Mouse (Mus musculus): ENCODE measurements at regions not wholly inside any gene's neighbourhood (a gene's known extent, or its start where the extent isn't known, plus 50 kb on each side); places are given as distances from the start of the nearest gene placed in this dataset.

DNA sequence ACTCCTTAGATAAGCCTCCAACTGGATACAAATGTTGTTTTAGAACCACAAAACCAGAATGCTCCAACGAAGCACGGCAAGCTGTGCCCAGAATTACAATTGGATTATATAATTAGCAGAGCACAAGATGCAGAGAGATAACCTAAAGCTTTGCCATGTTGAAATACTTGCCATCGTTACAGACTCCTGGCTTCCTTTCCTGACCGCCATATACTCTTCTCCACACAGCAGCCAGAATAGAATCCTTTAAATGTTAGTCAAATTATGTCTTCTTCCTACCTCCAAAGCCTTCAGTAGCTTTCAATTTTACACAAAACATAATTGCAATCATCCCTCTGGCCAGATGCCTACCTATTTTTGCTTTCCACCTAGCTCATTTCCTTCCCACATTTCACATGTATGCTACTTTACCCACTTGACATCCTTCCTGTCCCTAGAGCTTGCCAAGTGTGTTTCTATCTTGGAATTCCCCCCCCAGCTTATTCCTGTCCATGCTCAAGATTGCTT, 52.8 kb upstream of the G2e3 start:
- DNase-seq (ENCODE audit: low spot score) (no peak), ATAC-seq (no peak)
- Histone ChIP-seq H3K27ac (ENCODE audit: low read depth, low read length) (no peak overlapping the region), H3K9ac (ENCODE audit: low read length) (no peak overlapping the region), H3K4me1 (ENCODE audit: control insufficient read depth, insufficient read depth, low read length) (no peaks in the 10 kb centered on the region), H3K4me3 (ENCODE audit: low read depth, low read length) (no peak overlapping the region), H3K9me3 (replicated peaks; ENCODE audit: control insufficient read depth, low read length) (no peaks in the 10 kb centered on the region), H3K36me3 (ENCODE audit: control insufficient read depth, insufficient read depth, low read length) (no peaks in the 10 kb centered on the region), H3K27me3 (replicated peaks; ENCODE audit: control insufficient read depth, insufficient read depth, low read length) (no peaks in the 10 kb centered on the region), H3K4me2 (ENCODE audit: low read length) (no peak overlapping the region)
- 70% methylated on average over 4 of the region's 4 CpGs for WGBS

DNA sequence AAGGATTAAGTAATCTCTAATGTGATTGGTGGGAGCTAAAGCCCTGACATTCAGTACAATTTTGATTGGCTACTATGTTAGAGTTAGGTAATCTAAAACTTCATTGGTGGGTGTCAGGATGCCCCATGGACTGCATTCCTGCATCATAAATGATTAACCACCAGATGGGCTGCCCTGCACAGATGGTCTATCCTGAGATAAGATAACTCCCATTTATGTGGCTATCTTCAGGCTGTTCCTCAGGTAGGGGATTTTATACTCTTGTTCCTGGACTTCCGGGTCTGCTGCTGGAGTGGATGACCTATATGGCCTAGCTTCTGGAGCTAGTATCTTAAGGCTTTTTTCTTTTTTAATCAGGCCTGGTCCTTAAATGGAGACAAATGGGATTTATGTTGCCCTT, 69.5 kb upstream of the G2e3 start:
- Histone ChIP-seq H3K9ac (ENCODE audit: low read length) (no peak overlapping the region), H3K4me2 (ENCODE audit: low read length) (no peak overlapping the region), H3K36me3 (ENCODE audit: control insufficient read depth, insufficient read depth, low read length) (no peaks in the 10 kb centered on the region), H3K4me3 (ENCODE audit: low read depth, low read length) (no peak overlapping the region), H3K27ac (ENCODE audit: low read depth, low read length) (no peak overlapping the region), H3K27me3 (replicated peaks; ENCODE audit: control insufficient read depth, insufficient read depth, low read length) (no peaks in the 10 kb centered on the region), H3K4me1 (ENCODE audit: control insufficient read depth, insufficient read depth, low read length) (peaks cover 5% of the 10 kb centered on the region; the same call in 1 of the 2 replicates), H3K9me3 (replicated peaks; ENCODE audit: control insufficient read depth, low read length) (no peaks in the 10 kb centered on the region)
- ATAC-seq: no peak
- no peak for DNase-seq (ENCODE audit: low spot score)
- 86% methylated on average over 1 of the region's 1 CpGs for WGBS

DNA sequence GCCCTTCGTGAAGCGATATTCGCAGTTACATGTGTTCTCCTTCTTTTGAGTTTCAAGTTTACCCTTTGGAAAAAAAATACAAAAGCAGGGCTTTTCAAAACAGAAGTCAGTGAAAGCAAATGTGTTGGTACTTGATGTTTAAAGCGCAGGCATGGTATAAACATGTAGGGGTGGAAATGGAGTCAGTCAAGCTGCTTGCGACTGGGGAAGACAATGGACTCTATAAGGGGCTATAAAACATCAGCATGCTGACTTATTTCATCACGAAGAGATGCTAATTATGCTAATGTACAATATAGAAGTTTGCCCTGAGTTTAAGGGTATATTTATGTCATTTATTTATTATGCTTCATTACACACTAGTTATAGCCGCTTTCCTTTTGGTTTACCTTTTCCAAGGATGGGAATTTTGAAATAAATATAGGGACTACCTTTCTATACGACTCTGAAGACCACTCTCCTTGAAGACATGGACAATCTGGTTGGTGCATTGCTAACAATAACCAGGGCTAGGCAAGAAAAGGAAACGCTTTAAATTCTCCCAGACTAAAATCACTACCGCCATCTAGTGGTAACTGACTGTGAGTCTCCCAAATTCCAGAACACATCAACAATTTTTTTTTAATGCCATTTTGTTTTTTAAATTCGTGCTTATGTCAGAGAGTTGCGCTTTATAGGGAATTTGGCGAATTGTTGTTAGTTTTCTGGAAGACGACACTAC, 71.9 kb upstream of the G2e3 start:
- WGBS: 48% methylated on average over 14 of the region's 14 CpGs
- DNase-seq (ENCODE audit: low spot score) (peak; percentile 91), ATAC-seq (peak; percentile 71)
- Histone ChIP-seq H3K4me3 (ENCODE audit: low read depth, low read length) (no peak overlapping the region), H3K27me3 (replicated peaks; ENCODE audit: control insufficient read depth, insufficient read depth, low read length) (no peaks in the 10 kb centered on the region), H3K4me2 (ENCODE audit: low read length) (no peak overlapping the region), H3K36me3 (ENCODE audit: control insufficient read depth, insufficient read depth, low read length) (no peaks in the 10 kb centered on the region), H3K9ac (ENCODE audit: low read length) (no peak overlapping the region), H3K4me1 (ENCODE audit: control insufficient read depth, insufficient read depth, low read length) (peaks cover 5% of the 10 kb centered on the region; the same call in 1 of the 2 replicates), H3K9me3 (replicated peaks; ENCODE audit: control insufficient read depth, low read length) (no peaks in the 10 kb centered on the region), H3K27ac (ENCODE audit: low read depth, low read length) (0 out of 2 replicates have a peak overlapping the region, but pooled peaks have one; percentile 5)

DNA sequence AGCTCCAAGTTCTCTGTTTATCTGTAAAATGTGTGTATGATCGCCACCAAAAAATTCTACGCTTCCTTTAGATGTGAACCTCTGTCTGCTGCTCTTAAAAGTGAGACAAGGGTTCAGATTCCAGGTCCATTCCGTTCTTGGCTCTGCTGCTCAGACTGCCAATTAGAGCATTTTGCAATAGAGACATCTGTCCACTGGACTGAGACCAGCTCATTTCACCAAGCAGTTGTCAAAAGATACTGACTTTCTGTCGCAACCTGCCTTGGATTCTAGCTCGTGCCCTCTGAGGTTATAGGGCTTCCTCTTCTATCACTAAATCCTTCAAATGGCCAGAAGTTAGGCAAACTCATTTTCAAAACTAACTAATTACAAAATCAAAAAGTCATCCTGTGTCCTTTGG, 74.4 kb upstream of the G2e3 start:
- Histone ChIP-seq H3K4me3 (ENCODE audit: low read depth, low read length) (no peak overlapping the region), H3K9me3 (replicated peaks; ENCODE audit: control insufficient read depth, low read length) (no peaks in the 10 kb centered on the region), H3K4me2 (ENCODE audit: low read length) (no peak overlapping the region), H3K36me3 (ENCODE audit: control insufficient read depth, insufficient read depth, low read length) (no peaks in the 10 kb centered on the region), H3K9ac (ENCODE audit: low read length) (no peak overlapping the region), H3K27ac (ENCODE audit: low read depth, low read length) (no peak overlapping the region), H3K4me1 (ENCODE audit: control insufficient read depth, insufficient read depth, low read length) (peaks cover 5% of the 10 kb centered on the region; the same call in 1 of the 2 replicates), H3K27me3 (replicated peaks; ENCODE audit: control insufficient read depth, insufficient read depth, low read length) (no peaks in the 10 kb centered on the region)
- ATAC-seq (no peak), DNase-seq (ENCODE audit: low spot score) (peak; percentile 59)
- 68% methylated on average over 5 of the region's 5 CpGs for WGBS

DNA sequence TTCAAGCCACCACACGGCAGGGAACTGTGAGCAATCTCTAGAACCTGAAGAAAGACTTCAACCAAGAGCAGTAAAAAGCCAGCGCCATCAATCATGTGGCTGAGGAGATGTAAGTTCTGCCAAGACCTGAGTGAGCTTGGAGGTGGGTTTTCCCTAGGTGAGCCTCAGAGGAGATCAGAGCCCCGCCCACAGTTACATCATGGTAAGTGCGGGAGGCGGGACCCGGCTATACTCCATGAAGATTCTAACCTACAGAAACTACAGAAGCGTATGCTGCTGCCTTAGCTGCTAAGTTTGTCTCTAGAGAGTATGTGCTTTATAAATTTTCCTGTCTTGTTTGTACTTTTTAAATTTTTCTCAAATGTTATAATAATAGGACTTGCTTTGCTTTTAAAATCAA, 105.0 kb upstream of the G2e3 start:
- H3K4me2 ChIP-seq (ENCODE audit: low read length): no peak overlapping the region
- no peaks in the 10 kb centered on the region for H3K36me3 ChIP-seq (ENCODE audit: control insufficient read depth, insufficient read depth, low read length)
- H3K9me3 ChIP-seq (replicated peaks; ENCODE audit: control insufficient read depth, low read length): no peaks in the 10 kb centered on the region
- no peak overlapping the region for H3K9ac ChIP-seq (ENCODE audit: low read length)
- WGBS: 89% methylated on average over 7 of the region's 7 CpGs
- ATAC-seq (no peak), DNase-seq (ENCODE audit: low spot score) (no peak)
- no peaks in the 10 kb centered on the region for H3K4me1 ChIP-seq (ENCODE audit: control insufficient read depth, insufficient read depth, low read length)
- no peaks in the 10 kb centered on the region for H3K27me3 ChIP-seq (replicated peaks; ENCODE audit: control insufficient read depth, insufficient read depth, low read length)
- H3K27ac ChIP-seq (ENCODE audit: low read depth, low read length): no peak overlapping the region
- H3K4me3 ChIP-seq (ENCODE audit: low read depth, low read length): no peak overlapping the region

DNA sequence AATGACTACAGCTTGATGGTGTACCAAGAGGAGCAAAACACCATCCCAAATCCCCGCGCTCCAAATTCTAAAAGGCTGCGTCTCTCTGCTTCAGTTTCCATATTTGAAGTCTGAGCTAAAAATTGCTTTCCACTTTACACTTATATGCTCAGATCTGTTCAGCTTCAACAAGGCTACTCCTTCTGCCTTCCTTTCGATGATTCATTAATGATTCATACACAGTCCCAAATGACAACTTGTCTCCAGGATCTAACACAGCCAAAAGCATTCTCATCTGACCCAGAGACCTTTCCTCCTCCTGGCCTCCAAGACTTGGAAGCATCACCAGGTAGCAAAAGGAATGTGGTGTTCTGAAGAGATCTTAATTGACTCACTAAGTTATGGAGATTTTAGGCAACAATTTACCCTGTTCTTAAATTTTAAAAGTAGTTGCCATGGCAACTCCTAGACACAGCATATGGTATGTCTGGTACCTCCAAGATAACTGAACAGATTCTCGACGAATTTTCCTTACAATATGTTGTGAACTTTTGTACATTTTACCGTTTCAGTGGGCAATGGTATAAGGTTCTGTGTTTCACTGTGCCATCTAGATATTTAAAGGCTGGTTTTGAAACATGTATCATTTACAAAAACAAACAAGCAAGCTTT, 106.6 kb upstream of the G2e3 start:
- Histone ChIP-seq H3K27ac (ENCODE audit: low read depth, low read length) (peak overlapping the region; percentile 17; the same call in 1 of the 2 replicates), H3K4me3 (ENCODE audit: low read depth, low read length) (no peak overlapping the region), H3K27me3 (replicated peaks; ENCODE audit: control insufficient read depth, insufficient read depth, low read length) (no peaks in the 10 kb centered on the region), H3K9ac (ENCODE audit: low read length) (no peak overlapping the region), H3K36me3 (ENCODE audit: control insufficient read depth, insufficient read depth, low read length) (no peaks in the 10 kb centered on the region), H3K4me2 (ENCODE audit: low read length) (no peak overlapping the region), H3K4me1 (ENCODE audit: control insufficient read depth, insufficient read depth, low read length) (no peaks in the 10 kb centered on the region), H3K9me3 (replicated peaks; ENCODE audit: control insufficient read depth, low read length) (no peaks in the 10 kb centered on the region)
- 73% methylated on average over 7 of the region's 7 CpGs for WGBS
- DNase-seq (ENCODE audit: low spot score) (peak; percentile 79), ATAC-seq (peak; percentile 93)

DNA sequence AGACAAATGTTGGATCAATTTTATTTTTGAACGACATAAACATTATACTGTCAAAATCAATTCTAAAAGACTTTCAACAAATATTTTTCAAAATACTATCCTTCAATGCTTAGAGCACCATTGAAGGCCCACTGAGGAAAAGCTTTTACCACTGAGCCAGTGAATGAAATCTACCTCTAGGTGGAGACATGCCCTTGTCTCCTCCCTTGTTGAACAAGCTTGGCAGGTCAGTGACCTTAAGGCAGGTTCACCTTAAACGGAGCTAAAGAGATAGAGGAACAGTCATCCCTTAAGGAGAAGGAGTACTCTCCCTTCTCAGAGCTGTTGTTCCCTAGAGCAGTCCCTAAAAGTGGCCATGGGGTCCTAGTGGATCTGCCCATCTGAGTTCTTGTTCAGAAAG, 136.2 kb upstream of the G2e3 start:
- ATAC-seq (no peak), DNase-seq (ENCODE audit: low spot score) (no peak)
- H3K9ac ChIP-seq (ENCODE audit: low read length): no peak overlapping the region
- H3K4me2 ChIP-seq (ENCODE audit: low read length): no peak overlapping the region
- H3K4me3 ChIP-seq (ENCODE audit: low read depth, low read length): no peak overlapping the region
- H3K27me3 ChIP-seq (replicated peaks; ENCODE audit: control insufficient read depth, insufficient read depth, low read length): no peaks in the 10 kb centered on the region
- no peaks in the 10 kb centered on the region for H3K4me1 ChIP-seq (ENCODE audit: control insufficient read depth, insufficient read depth, low read length)
- H3K36me3 ChIP-seq (ENCODE audit: control insufficient read depth, insufficient read depth, low read length): no peaks in the 10 kb centered on the region
- H3K9me3 ChIP-seq (replicated peaks; ENCODE audit: control insufficient read depth, low read length): no peaks in the 10 kb centered on the region
- H3K27ac ChIP-seq (ENCODE audit: low read depth, low read length): no peak overlapping the region
- 46% methylated on average over 2 of the region's 2 CpGs for WGBS

DNA sequence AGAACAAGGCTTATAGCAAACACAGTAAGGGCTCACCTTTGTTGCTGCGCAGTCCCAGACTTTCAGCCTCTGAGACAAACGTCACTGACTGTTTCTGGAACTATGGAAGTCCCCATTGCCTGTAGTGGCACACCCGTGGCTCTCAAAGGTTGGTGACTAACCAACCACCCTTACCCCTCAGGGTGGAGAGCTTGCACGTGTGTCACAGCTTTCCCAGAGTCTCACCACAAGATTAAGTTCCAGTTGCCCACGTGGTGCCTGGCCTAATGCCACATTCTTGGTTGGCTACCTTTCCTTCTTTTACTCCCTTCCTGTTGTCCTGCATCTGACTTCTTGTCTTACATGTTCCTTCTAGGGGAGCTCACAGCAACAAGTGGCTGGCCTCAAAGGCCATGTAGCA, 151.6 kb upstream of the G2e3 start:
- Histone ChIP-seq H3K9ac (ENCODE audit: low read length) (no peak overlapping the region), H3K36me3 (ENCODE audit: control insufficient read depth, insufficient read depth, low read length) (no peaks in the 10 kb centered on the region), H3K27me3 (replicated peaks; ENCODE audit: control insufficient read depth, insufficient read depth, low read length) (no peaks in the 10 kb centered on the region), H3K4me3 (ENCODE audit: low read depth, low read length) (no peak overlapping the region), H3K4me2 (ENCODE audit: low read length) (no peak overlapping the region), H3K9me3 (replicated peaks; ENCODE audit: control insufficient read depth, low read length) (no peaks in the 10 kb centered on the region), H3K4me1 (ENCODE audit: control insufficient read depth, insufficient read depth, low read length) (peaks cover 4% of the 10 kb centered on the region; the same call in 1 of the 2 replicates), H3K27ac (ENCODE audit: low read depth, low read length) (no peak overlapping the region)
- DNase-seq (ENCODE audit: low spot score) (no peak), ATAC-seq (no peak)
- WGBS: 70% methylated on average over 5 of the region's 5 CpGs

DNA sequence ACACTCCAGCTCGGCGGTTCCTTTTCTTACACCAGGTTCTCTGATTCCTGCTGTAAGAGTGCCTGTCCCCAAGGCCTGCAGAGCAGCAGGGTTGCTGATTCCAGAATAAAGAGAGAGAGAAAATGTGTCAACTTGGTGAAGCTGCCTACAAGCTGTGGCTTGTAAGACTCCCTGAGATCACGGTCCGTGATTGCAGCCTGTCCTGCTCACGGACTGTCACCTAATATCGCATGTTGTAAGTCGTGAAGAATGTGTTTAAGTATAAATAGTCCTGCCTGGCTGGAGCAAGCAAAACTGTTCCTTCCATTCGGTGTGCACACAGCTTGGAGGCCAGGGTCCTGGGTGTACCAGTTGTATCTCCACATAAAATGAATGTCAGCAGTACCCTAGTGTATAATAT, 152.7 kb upstream of the G2e3 start:
- H3K4me2 ChIP-seq (ENCODE audit: low read length): no peak overlapping the region
- H3K4me3 ChIP-seq (ENCODE audit: low read depth, low read length): no peak overlapping the region
- peak; percentile 9; the same call in 1 of the 2 replicates for ATAC-seq
- no peaks in the 10 kb centered on the region for H3K36me3 ChIP-seq (ENCODE audit: control insufficient read depth, insufficient read depth, low read length)
- H3K27ac ChIP-seq (ENCODE audit: low read depth, low read length): no peak overlapping the region
- H3K4me1 ChIP-seq (ENCODE audit: control insufficient read depth, insufficient read depth, low read length): peaks cover 13% of the 10 kb centered on the region
- H3K9me3 ChIP-seq (replicated peaks; ENCODE audit: control insufficient read depth, low read length): no peaks in the 10 kb centered on the region
- 59% methylated on average over 8 of the region's 8 CpGs for whole genome bisulfite sequencing
- no peak for DNase-seq (ENCODE audit: low spot score)
- H3K27me3 ChIP-seq (replicated peaks; ENCODE audit: control insufficient read depth, insufficient read depth, low read length): no peaks in the 10 kb centered on the region
- no peak overlapping the region for H3K9ac ChIP-seq (ENCODE audit: low read length)
